Comparison of ENCODE assay signal across 8 mouse cellular contexts in genomic region chr4:153956569-153957405, GRCm38 (mm10). TPM values are rescaled to one million over a fixed set of nuclear protein-coding genes. Genes with fewer than 3 reads are reported as not detected.
DNase-seq lines count a peak whose midpoint lies in the region; ATAC-seq and TF ChIP-seq lines count a peak whose summit lies in the region.

Gene A430005L14Rik, plus strand, starts transcription at chr4:153957237.

- H3K27ac ChIP-seq in ES-E14 (ENCODE audit: insufficient read depth, low read depth, low read length, poor library complexity, severe bottlenecking) = peak within 1 kb of the TSS; percentile 77
- peak within 1 kb of the TSS; percentile 89 for H3K27ac ChIP-seq in forebrain, embryonic 15.5 days (replicated peaks)

- H3K9me3 ChIP-seq in ES-E14 (ENCODE audit: control insufficient read depth, insufficient read depth, low read depth, low read length) = no peaks in the 10 kb centered on the region
- no peaks in the 10 kb centered on the region for H3K9me3 ChIP-seq in forebrain, embryonic 15.5 days

- H3K4me1 ChIP-seq in ES-E14 (ENCODE audit: control insufficient read depth in 2 of 2, insufficient read depth in 2 of 2, low read length in 2 of 2, poor library complexity in 1 of 2) = peaks cover 0 to 6% of the 10 kb centered on the region in 2 experiments; a peak in 2 of 4 replicates
- peaks cover 15% of the 10 kb centered on the region for H3K4me1 ChIP-seq in forebrain, embryonic 15.5 days
- no peaks in the 10 kb centered on the region for H3K4me1 ChIP-seq in lung, adult 2 months (ENCODE audit: control insufficient read depth, insufficient read depth, low read length)

- TF ChIP-seq POLR2A in lung, adult 2 months (IDR thresholded peaks at IDR 0.05; ENCODE audit: borderline replicate concordance, extremely low read depth, low read depth, low read length) = peak; percentile 68; the same call in 1 of the 2 replicates

- peak within 1 kb of the TSS; percentile 78 to 81 for H3K4me3 ChIP-seq in ES-E14 (ENCODE audit: insufficient read depth in 1 of 2, low read depth in 1 of 2, low read length in 2 of 2, poor library complexity in 1 of 2, severe bottlenecking in 1 of 2)
- peak within 1 kb of the TSS; percentile 71 for H3K4me3 ChIP-seq in forebrain, embryonic 15.5 days
- peak within 1 kb of the TSS; percentile 74 for H3K4me3 ChIP-seq in lung, adult 2 months (replicated peaks; ENCODE audit: extremely low read depth, low read depth, low read length)

- intact Hi-C loops in heart, postnatal 25 days (cut with DNase I) = loop anchor here (10.0 kb wide), 1 partner anchor 188 kb away; the partner anchor contains the start of genes Trp73 and Wrap73

- no peaks in the 10 kb centered on the region for H3K27me3 ChIP-seq in forebrain, embryonic 15.5 days

- peak; percentile 95 for ATAC-seq in forebrain, embryonic 15.5 days (replicated peaks)
- ATAC-seq in neutrophil, adult 5-6 weeks (ENCODE audit: extremely low read depth, insufficient number of reproducible peaks, low FRiP score, poor library complexity, severe bottlenecking) = peak; percentile 80

- WGBS in forebrain, embryonic 15.5 days = 2% methylated on average over 67 of the region's 67 CpGs
- WGBS in lung, adult 2 months = 2% methylated on average over 65 of the region's 67 CpGs

- DNase-seq in ES-E14 (ENCODE audit: low read depth, low spot score) = peak; percentile 90
- peak; percentile 99 for DNase-seq in cerebellum, adult 11-12 months
- peak; percentile 95 for DNase-seq in heart, postnatal 25 days (ENCODE audit: low spot score)
- peak; percentile 98 for DNase-seq in layer of hippocampus, adult 18-20 months (ENCODE audit: low spot score in 2 of 2)
- peak; percentile 96 for DNase-seq in lung, adult 2 months
- DNase-seq in thymus, adult 18-20 months = peak; percentile 96

- peak within 1 kb of the TSS; percentile 82 for H3K4me2 ChIP-seq in forebrain, embryonic 15.5 days (replicated peaks)

- in situ Hi-C loops in ES-E14 (cut with MboI; ENCODE audit: low sequenced_read_pairs in 2 of 2, unreplicated experiment in 2 of 2) = no loop called here

- peaks cover 22% of the 10 kb centered on the region for H3K36me3 ChIP-seq in ES-E14 (ENCODE audit: control insufficient read depth, insufficient read depth, low read length, poor library complexity, severe bottlenecking)
- peaks cover 21% of the 10 kb centered on the region for H3K36me3 ChIP-seq in forebrain, embryonic 15.5 days

- TF ChIP-seq CTCF in lung, adult 2 months (IDR thresholded peaks at IDR 0.05; ENCODE audit: insufficient read depth, low read length) = no peak

- peak within 1 kb of the TSS; percentile 96 for H3K9ac ChIP-seq in ES-E14 (ENCODE audit: insufficient read depth, low read depth, low read length, poor library complexity, severe bottlenecking)
- H3K9ac ChIP-seq in forebrain, embryonic 15.5 days (replicated peaks) = peak within 1 kb of the TSS; percentile 74

TF ChIP-seq in ES-E14, 5 proteins besides CTCF, POLR2A, EP300 and RAD21:
- TF ChIP-seq MAFK (IDR thresholded peaks at IDR 0.05; ENCODE audit: insufficient read depth, low read depth, low read length) (no peak), CHD2 (IDR thresholded peaks at IDR 0.05; ENCODE audit: low read depth, low read length) (no peak), ZNF384 (IDR thresholded peaks at IDR 0.05; ENCODE audit: low read depth, low read length) (no peak), HCFC1 (IDR thresholded peaks at IDR 0.05; ENCODE audit: borderline replicate concordance, insufficient read depth, low read length) (peak; percentile 87), ZC3H11A (IDR thresholded peaks at IDR 0.05; ENCODE audit: borderline replicate concordance, low read depth, low read length) (no peak)

RNA-seq across cellular contexts. Expression of gene A430005L14Rik, which starts in this region (rescaled TPM):
- total RNA-seq in ES-E14 (2012; rRNA removed) = 57.5 and 71.4 TPM in 2 replicates
- polyA plus RNA-seq in forebrain, embryonic 15.5 days (2015; fragmentation: Nextera tagmentation; extraction: Ambion mirVana) = 64.8 and 69.1 TPM in 2 replicates
- 10 to 100 TPM; 13.4 to 14.2 TPM for total RNA-seq in heart, postnatal 25 days (2021)
- total RNA-seq in layer of hippocampus, adult 18-20 months (2021) = 10 to 100 TPM; 24.6 to 25.5 TPM
- polyA plus RNA-seq in lung, adult 2 months (2012; rRNA removed) = 25.2 and 29.3 TPM in 2 replicates
- 14.3 and 15.6 TPM in 2 replicates for total RNA-seq in neutrophil, adult 5-6 weeks (2017)

Comparison
In these comparisons a context has a peak if more than half of its experiments do, and no peak if none do; other contexts are left out.
1. Peak in every context shown above with its lines: DNase-seq, ATAC-seq, H3K4me3 ChIP-seq and H3K27ac ChIP-seq.